Mouse (Mus musculus) retina, embryonic 14.5 days (tissue): Measurements from ENCODE around the gene Otub2.

Source experiments
- DNase-seq: peaks from one replicate; pipeline ENCODE4 v3.0.0-alpha.2; 2015; ENCODE audit warnings: low spot score

The Otub2 gene

GRCm38 (mm10) chr12:103373530-103374236 lies 14.8 kb upstream of the Otub2 start:
- DNase-seq = no peak

- no peak for DNase-seq
Observed at GRCm38 (mm10) chr12:103376124-103376523, 12.4 kb upstream of the Otub2 start.

- no peak for DNase-seq
Observed at GRCm38 (mm10) chr12:103376774-103377173, 11.7 kb upstream of the Otub2 start.

GRCm38 (mm10) chr12:103380226-103380625 lies 8.3 kb upstream of the Otub2 start:
- no peak for DNase-seq

GRCm38 (mm10) chr12:103389348-103389727 lies 856 bp downstream of the Otub2 start:
- no peak for DNase-seq

GRCm38 (mm10) chr12:103389982-103390381 lies 1.5 kb downstream of the Otub2 start:
- DNase-seq = no peak

GRCm38 (mm10) chr12:103391098-103391497 lies 2.6 kb downstream of the Otub2 start:
- DNase-seq = no peak

GRCm38 (mm10) chr12:103393528-103393927 lies 5.0 kb downstream of the Otub2 start:
- no peak for DNase-seq

GRCm38 (mm10) chr12:103395486-103396275 lies 7.2 kb downstream of the Otub2 start:
- no peak for DNase-seq

- DNase-seq = no peak
Observed at GRCm38 (mm10) chr12:103396751-103397150, 8.3 kb downstream of the Otub2 start.

- DNase-seq = no peak
Observed at GRCm38 (mm10) chr12:103404131-103404530, 15.6 kb downstream of the Otub2 start.

- DNase-seq = no peak
Observed at GRCm38 (mm10) chr12:103407720-103408119, 19.2 kb downstream of the Otub2 start, which contains the start of gene 9330161L09Rik. Gene 9330161L09Rik (minus strand): TSS chr12:103407820.

GRCm38 (mm10) chr12:103408144-103408543 lies 19.7 kb downstream of the Otub2 start:
- no peak for DNase-seq

- DNase-seq = peak; percentile 1
Observed at GRCm38 (mm10) chr12:103425016-103425728, 36.7 kb downstream of the Otub2 start.

- peak; percentile 98 for DNase-seq
Observed at GRCm38 (mm10) chr12:103425729-103426470, 37.4 kb downstream of the Otub2 start, which contains the start of gene Ddx24. Gene Ddx24 (minus strand): TSS chr12:103425830.

GRCm38 (mm10) chr12:103426710-103427109 lies 38.2 kb downstream of the Otub2 start:
- no peak for DNase-seq

GRCm38 (mm10) chr12:103433430-103433829 lies 44.9 kb downstream of the Otub2 start:
- DNase-seq = no peak

- DNase-seq = peak; percentile 1
Observed at GRCm38 (mm10) chr12:103433986-103434731, 45.7 kb downstream of the Otub2 start, which contains the start of gene Ifi27. Gene Ifi27 (plus strand): TSS chr12:103434211.

- no peak for DNase-seq
Observed at GRCm38 (mm10) chr12:103434861-103435260, 46.4 kb downstream of the Otub2 start.

GRCm38 (mm10) chr12:103437601-103438000 lies 49.1 kb downstream of the Otub2 start:
- DNase-seq = no peak

GRCm38 (mm10) chr12:103443524-103443923 lies 55.0 kb downstream of the Otub2 start, which contains the start of gene Ifi27l2a:
Gene Ifi27l2a (minus strand): TSS chr12:103443680.
- DNase-seq = no peak
